Mouse (Mus musculus): ENCODE measurements around the gene H2al1h.
A peak's percentile ranks its signal among the peaks of the same experiment; 100 is the strongest.
"Not testable (repeated sequence)": the region's sequence is repeated elsewhere in the genome, so short reads cannot be mapped to it uniquely, and the experiment has no call there.

The H2al1h gene

DNA sequence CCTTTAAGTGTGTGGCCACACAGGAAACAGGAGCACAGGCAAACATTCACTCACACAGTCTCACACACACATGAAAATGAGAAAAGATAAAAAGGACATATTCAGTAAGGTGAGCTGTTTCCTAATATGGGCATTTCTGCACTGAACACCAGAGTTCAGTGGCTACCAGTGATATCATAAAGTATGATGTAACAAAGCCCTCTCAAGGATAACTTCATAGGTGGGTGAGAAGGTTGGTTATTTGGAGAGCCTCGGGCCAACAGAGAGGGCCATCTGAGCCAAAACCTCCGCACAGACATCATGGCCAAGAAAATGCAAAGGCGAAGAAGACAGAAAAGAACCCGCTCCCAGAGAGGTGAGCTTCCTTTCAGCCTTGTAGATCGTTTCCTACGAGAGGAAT lies at the start of gene H2al1h:
H2al1h (plus strand) TSS at position 301 of the 400 bp plus-strand sequence.
- DNase-seq: not testable (repeated sequence)

DNA sequence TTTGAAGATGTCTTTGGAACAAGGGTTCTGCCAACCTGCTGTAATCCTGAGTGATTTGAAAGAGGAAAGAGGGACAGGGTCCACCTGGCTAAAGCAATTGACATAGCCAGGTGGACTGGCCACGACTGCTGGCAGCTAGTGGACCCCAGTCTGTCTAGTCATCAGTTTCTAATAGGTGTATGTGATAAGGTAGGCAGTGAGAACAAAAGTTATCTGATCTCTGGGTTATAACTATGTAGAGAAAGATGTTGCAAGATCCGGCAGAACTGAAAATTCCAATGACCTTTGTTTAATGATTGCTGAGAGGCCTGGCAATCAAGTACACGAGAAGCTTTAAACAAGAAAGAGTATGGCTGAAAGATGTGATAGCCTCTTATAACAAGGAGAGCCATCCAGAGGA lies 48.1 kb upstream of the H2al1h start:
- no peak for DNase-seq

- no peak for DNase-seq
Observed at GRCm38 (mm10) chrX:11277083-11277482, 44.2 kb upstream of the H2al1h start.

DNA sequence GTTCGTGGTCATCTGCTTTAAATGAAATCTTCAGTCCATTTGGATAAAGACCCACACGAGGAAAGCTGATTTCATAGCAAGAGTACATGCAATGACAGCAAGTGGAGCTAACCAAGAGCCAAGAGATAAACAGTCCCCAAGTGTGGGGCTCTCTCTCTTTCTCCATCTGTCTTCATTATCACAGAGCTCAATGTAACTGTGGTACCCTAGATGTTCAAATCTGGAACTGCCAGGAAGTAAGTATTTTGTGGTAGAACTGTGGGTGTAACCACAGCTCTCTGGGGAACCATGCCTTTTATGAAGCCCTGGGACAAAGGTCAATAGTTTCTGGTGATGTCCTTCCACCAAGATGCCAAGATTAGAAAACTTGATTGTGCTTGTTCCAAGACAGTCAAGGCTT lies 40.6 kb upstream of the H2al1h start:
- DNase-seq: no peak

- DNase-seq: no peak
Observed at GRCm38 (mm10) chrX:11288306-11288882, 32.9 kb upstream of the H2al1h start.

DNA sequence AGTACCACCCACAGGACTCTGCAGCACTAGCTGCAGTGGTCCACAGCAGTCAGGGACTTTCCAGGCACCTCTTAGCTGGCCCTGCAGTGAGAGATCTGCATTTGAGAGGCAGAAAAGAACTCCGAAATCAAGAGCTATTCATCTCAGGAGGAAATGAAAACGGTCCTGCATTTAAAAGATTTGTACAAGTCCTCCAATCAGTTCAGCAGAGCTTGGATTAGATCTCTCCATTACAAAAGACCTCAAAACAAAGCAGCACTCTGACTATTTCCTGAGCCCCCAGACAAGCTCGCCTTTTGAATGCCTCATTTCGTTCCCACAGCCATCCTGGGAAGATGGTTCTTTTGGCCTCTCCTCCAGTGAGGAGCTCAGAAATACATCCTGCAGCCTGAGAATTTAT lies 32.0 kb upstream of the H2al1h start:
- no peak for DNase-seq

DNA sequence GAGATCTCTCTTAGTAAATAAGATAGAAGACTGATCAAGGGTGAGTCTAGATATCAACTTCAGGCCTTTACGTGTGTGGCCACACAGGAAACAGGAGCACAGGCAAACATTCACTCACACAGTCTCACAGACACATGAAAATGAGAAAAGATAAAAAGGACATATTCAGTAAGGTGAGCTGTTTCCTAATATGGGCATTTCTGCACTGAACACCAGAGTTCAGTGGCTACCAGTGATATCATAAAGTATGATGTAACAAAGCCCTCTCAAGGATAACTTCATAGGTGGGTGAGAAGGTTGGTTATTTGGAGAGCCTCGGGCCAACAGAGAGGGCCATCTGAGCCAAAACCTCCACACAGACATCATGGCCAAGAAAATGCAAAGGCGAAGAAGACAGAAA lies 22.3 kb upstream of the H2al1h start, which contains the start of gene H2al1a:
H2al1a (plus strand) TSS at position 301 of the 400 bp plus-strand sequence.
- DNase-seq: not testable (repeated sequence)

- not testable (repeated sequence) for DNase-seq
Observed at GRCm38 (mm10) chrX:11302132-11302531, 19.2 kb upstream of the H2al1h start, which contains the start of gene H2al1b. Gene H2al1b (plus strand): TSS chrX:11302432.

GRCm38 (mm10) chrX:11305355-11305754 lies 15.9 kb upstream of the H2al1h start, which contains the start of gene H2al1c:
Gene H2al1c (plus strand): TSS chrX:11305655.
- DNase-seq: not testable (repeated sequence)

DNA sequence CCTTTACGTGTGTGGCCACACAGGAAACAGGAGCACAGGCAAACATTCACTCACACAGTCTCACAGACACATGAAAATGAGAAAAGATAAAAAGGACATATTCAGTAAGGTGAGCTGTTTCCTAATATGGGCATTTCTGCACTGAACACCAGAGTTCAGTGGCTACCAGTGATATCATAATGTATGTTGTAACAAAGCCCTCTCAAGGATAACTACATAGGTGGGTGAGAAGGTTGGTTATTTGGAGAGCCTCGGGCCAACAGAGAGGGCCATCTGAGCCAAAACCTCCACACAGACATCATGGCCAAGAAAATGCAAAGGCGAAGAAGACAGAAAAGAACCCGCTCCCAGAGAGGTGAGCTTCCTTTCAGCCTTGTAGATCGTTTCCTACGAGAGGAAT lies 12.8 kb upstream of the H2al1h start, which contains the start of gene H2al1d:
H2al1d (plus strand) TSS at position 301 of the 400 bp plus-strand sequence.
- not testable (repeated sequence) for DNase-seq

DNA sequence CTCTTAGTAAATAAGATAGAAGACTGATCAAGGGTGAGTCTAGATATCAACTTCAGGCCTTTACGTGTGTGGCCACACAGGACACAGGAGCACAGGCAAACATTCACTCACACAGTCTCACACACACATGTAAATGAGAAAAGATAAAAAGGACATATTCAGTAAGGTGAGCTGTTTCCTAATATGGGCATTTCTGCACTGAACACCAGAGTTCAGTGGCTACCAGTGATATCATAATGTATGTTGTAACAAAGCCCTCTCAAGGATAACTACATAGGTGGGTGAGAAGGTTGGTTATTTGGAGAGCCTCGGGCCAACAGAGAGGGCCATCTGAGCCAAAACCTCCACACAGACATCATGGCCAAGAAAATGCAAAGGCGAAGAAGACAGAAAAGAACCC lies 9.7 kb upstream of the H2al1h start, which contains the start of gene H2al1e:
H2al1e (plus strand) TSS at position 301 of the 400 bp plus-strand sequence.
- DNase-seq: not testable (repeated sequence)

GRCm38 (mm10) chrX:11314858-11315257 lies 6.4 kb upstream of the H2al1h start, which contains the start of gene H2al1f:
Gene H2al1f (plus strand): TSS chrX:11315158.
- not testable (repeated sequence) for DNase-seq

DNA sequence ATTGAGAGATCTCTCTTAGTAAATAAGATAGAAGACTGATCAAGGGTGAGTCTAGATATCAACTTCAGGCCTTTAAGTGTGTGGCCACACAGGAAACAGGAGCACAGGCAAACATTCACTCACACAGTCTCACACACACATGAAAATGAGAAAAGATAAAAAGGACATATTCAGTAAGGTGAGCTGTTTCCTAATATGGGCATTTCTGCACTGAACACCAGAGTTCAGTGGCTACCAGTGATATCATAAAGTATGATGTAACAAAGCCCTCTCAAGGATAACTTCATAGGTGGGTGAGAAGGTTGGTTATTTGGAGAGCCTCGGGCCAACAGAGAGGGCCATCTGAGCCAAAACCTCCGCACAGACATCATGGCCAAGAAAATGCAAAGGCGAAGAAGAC lies 3.3 kb upstream of the H2al1h start, which contains the start of gene H2al1g:
H2al1g (plus strand) TSS at position 301 of the 400 bp plus-strand sequence.
- not testable (repeated sequence) for DNase-seq

GRCm38 (mm10) chrX:11324359-11324758 lies 3.1 kb downstream of the H2al1h start, which contains the start of gene H2al1i:
Gene H2al1i (plus strand): TSS chrX:11324659.
- DNase-seq: not testable (repeated sequence)

GRCm38 (mm10) chrX:11327522-11327921 lies 6.2 kb downstream of the H2al1h start, which contains the start of gene H2al1j:
Gene H2al1j (plus strand): TSS chrX:11327822.
- DNase-seq: not testable (repeated sequence)

DNA sequence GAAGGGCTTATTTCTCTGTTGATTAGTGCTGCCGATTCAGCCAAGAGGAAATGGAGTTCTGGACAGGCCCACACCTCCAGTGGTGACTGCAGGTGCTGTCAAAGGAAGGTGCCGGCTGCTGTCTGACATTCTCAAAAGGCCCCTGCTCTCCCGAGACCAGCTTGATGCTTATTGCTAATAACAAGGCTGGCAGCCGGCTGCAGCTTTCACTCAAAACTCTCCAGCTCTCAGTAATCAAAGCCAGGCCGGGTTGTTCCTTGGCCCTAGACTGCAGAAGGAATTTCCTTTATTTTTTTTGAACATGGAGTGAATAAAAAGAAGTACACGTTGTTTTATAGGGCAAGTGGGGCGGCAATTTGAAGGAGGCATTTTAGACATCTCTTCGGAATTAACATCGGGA lies 24.5 kb downstream of the H2al1h start:
- DNase-seq: peak; percentile 24 to 25

GRCm38 (mm10) chrX:11346756-11347155 lies 25.5 kb downstream of the H2al1h start:
- peak; percentile 18 to 58 for DNase-seq

DNA sequence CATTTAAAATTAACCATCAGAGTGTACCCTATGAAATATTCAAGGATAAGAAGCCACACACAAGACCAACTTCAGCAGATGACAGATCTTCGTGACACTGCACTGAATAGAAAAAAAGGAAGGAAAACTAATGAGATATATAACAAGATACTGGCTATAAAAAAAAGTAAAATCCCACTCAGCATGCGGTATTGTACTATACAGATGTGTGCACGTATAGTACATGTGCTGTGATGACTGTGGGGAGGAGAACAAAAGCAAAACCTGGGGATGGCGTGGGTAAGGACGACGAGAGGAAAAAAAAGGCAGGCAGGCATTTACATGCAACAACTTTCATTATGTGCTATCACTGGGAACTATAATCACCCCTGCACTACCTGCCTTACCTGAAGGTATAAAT lies 39.5 kb downstream of the H2al1h start:
- no peak for DNase-seq

GRCm38 (mm10) chrX:11361261-11361660 lies 40.0 kb downstream of the H2al1h start:
- no peak for DNase-seq

- peak; percentile 50 to 55 for DNase-seq
Observed at GRCm38 (mm10) chrX:11363890-11364289, 42.6 kb downstream of the H2al1h start.

- no peak for DNase-seq
Observed at GRCm38 (mm10) chrX:11365151-11365550, 43.9 kb downstream of the H2al1h start.

All from cerebellum, adult 18-20 months (tissue).